Mouse (Mus musculus) gonadal fat pad, adult 2 months (tissue): ENCODE data around the gene Acly. TPM values are rescaled to one million over a fixed set of nuclear protein-coding genes. Genes with fewer than 3 reads are reported as not detected.

Source experiments
- DNase-seq: peaks from one replicate; pipeline ENCODE4 v3.0.0-alpha.2; 2012; ENCODE audit warnings: low read depth
- polyA plus RNA-seq: library from polyadenylated mRNA; depleted of rRNA; stranded (reverse); fragments of >200 nt; gene quantifications from 2 replicates; pipeline ENCODE4 v1.2.3, GENCODE M21; 2012

The Acly gene
- polyA plus RNA-seq, 1 experiment: 586 TPM

- DNase-seq: no peak
These were observed 17.2 kb downstream of the Acly start for GRCm38 (mm10) chr11:100510556-100510955.

- DNase-seq: peak; percentile 78
These were observed 21.8 kb downstream of the Acly start for GRCm38 (mm10) chr11:100505997-100506396.

- DNase-seq: peak; percentile 95
These were observed 22.7 kb downstream of the Acly start for GRCm38 (mm10) chr11:100504990-100505660.

- no peak for DNase-seq
These were observed 26.5 kb downstream of the Acly start for GRCm38 (mm10) chr11:100501321-100501720.

GRCm38 (mm10) chr11:100500651-100501050 lies 27.1 kb downstream of the Acly start:
- no peak for DNase-seq

- no peak for DNase-seq
These were observed 27.6 kb downstream of the Acly start for GRCm38 (mm10) chr11:100500241-100500640.

- no peak for DNase-seq
These were observed 34.0 kb downstream of the Acly start for GRCm38 (mm10) chr11:100493771-100494170.

- no peak for DNase-seq
These were observed 36.8 kb downstream of the Acly start for GRCm38 (mm10) chr11:100490951-100491350.

GRCm38 (mm10) chr11:100485801-100486538 lies 41.8 kb downstream of the Acly start:
- no peak for DNase-seq

- no peak for DNase-seq
These were observed 43.3 kb downstream of the Acly start for GRCm38 (mm10) chr11:100484461-100484860.

- DNase-seq: no peak
These were observed 48.6 kb downstream of the Acly start for GRCm38 (mm10) chr11:100479152-100479551.

GRCm38 (mm10) chr11:100476281-100476680 lies 51.5 kb downstream of the Acly start:
- no peak for DNase-seq

- DNase-seq: no peak
These were observed 54.9 kb downstream of the Acly start for GRCm38 (mm10) chr11:100472935-100473295.

GRCm38 (mm10) chr11:100472197-100472934 lies 55.4 kb downstream of the Acly start, which contains the start of gene Klhl11:
Gene Klhl11, minus strand, starts transcription at chr11:100472741.
- peak; percentile 24 for DNase-seq

- no peak for DNase-seq
These were observed 56.2 kb downstream of the Acly start for GRCm38 (mm10) chr11:100471352-100472196.

- no peak for DNase-seq
These were observed 62.0 kb downstream of the Acly start for GRCm38 (mm10) chr11:100465833-100466232.

- no peak for DNase-seq
These were observed 62.5 kb downstream of the Acly start for GRCm38 (mm10) chr11:100465229-100465792.

GRCm38 (mm10) chr11:100462699-100463098 lies 65.1 kb downstream of the Acly start:
- DNase-seq: no peak

GRCm38 (mm10) chr11:100457711-100458110 lies 70.1 kb downstream of the Acly start:
- DNase-seq: no peak

- no peak for DNase-seq
These were observed 70.6 kb downstream of the Acly start for GRCm38 (mm10) chr11:100457247-100457646.

- no peak for DNase-seq
These were observed 85.2 kb downstream of the Acly start for GRCm38 (mm10) chr11:100442625-100443024.
